Mouse (Mus musculus): Measurements from ENCODE around the gene Pfkl. TPM values are rescaled to one million over a fixed set of nuclear protein-coding genes. Genes with fewer than 3 reads are reported as not detected.

Gene Pfkl
- polyA plus RNA-seq, 1 experiment from 2014 or later: 242 TPM

DNA sequence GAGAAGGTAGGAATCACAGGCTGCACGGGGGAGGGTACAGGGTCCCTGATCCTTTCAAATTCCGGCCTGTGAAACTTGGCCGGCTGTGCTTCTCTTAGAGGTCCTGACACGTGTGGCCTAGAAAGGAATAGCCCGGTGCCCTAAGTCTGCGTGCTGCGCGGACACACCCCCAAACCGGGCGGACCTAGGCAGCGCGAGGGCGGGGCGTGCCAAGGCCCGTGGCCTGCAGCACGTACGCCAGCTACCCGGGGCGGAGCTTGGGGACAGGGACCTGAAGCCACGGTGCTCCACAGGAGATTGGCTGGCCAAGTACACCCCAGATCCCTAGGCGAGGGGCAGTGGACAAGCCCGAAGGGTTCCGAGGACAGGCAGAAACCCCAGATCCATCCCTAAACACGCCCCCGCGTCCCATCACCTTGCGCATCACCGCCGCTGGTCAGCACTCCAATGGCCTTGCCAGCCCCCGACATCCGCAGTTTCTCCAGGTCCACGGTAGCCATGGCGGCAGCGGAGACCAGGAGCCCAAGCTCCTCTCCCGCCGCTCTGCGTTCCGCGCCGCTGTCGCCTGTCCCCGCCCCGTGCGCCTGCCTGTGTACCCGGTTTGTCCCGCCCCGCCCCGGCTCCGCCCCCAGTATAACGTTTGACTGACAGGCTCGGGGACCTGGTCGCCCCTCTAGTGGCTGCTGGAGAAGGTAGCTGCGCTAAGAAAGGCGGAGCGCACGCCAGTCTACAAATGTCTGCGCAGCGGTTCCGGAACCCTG lies 519 bp downstream of the Pfkl start:
- H3K4me1 ChIP-seq: peaks cover 47% of the 10 kb centered on the region
- WGBS: under 1% methylated on average over 59 of the region's 59 CpGs
- H3K27me3 ChIP-seq (ENCODE audit: low read depth, poor library complexity, severe bottlenecking): peaks cover 8% of the 10 kb centered on the region; the same call in 1 of the 2 replicates

DNA sequence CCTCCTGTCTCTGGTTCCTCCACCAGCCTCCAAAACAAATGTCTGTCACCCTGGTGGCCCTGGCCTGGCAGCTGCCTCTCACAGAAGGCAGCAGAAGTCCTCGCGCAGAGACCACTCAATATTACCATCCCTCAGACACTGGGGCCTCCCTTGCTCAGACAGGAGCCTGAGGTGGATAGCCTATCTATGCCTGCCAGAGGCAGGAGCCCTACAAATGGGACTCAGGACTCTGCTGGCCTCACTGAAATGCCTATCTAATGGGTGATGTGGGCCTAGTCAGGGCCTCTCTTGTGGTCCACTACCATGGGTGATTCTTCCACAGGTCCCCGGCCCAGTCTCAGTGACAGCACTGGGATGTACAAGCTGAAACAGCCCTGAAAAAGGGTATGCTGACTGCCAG lies 1.7 kb downstream of the Pfkl start:
- peak overlapping the region; percentile 83 for H3K4me3 ChIP-seq
- H3K27me3 ChIP-seq (ENCODE audit: low read depth, poor library complexity, severe bottlenecking): peaks cover 8% of the 10 kb centered on the region; the same call in 1 of the 2 replicates
- no peak for DNase-seq (ENCODE audit: low spot score)
- H3K9me3 ChIP-seq (replicated peaks): no peaks in the 10 kb centered on the region
- H3K4me1 ChIP-seq: peaks cover 47% of the 10 kb centered on the region
- peak overlapping the region; percentile 98 for H3K27ac ChIP-seq (replicated peaks)
- H3K36me3 ChIP-seq: peaks cover 30% of the 10 kb centered on the region
- WGBS: 85% methylated on average over 3 of the region's 3 CpGs

More for the DNA sequence above, 519 bp downstream of the Pfkl start:
- H3K4me3 ChIP-seq: peak overlapping the region; percentile 83
- DNase-seq (ENCODE audit: low spot score): peak; percentile 97
- peak overlapping the region; percentile 98 for H3K27ac ChIP-seq (replicated peaks)
- no peaks in the 10 kb centered on the region; the same call in 1 of the 2 replicates for H3K9me3 ChIP-seq (replicated peaks)
- peaks cover 27% of the 10 kb centered on the region for H3K36me3 ChIP-seq

DNA sequence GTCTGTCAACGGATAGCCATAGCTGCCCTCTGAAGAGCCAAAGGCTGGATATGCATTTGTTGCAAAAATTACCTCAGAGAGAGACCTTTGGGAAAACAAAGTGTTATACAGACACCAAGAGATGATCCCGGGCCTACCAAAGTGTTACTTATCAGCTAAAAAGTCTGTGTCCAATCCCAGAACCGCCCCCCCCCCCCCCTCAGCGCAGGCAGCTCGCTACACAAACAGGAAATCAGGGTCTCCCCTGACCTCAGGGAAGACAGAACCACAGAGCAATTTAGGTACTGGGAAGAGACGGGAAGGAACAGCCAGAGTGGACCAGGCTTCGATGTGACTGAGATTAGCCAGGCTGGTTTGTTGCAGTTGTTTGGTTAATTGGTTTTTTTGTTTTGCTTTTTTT lies 2.7 kb downstream of the Pfkl start:
- H3K4me3 ChIP-seq: peak overlapping the region; percentile 22; the same call in 1 of the 2 replicates

DNA sequence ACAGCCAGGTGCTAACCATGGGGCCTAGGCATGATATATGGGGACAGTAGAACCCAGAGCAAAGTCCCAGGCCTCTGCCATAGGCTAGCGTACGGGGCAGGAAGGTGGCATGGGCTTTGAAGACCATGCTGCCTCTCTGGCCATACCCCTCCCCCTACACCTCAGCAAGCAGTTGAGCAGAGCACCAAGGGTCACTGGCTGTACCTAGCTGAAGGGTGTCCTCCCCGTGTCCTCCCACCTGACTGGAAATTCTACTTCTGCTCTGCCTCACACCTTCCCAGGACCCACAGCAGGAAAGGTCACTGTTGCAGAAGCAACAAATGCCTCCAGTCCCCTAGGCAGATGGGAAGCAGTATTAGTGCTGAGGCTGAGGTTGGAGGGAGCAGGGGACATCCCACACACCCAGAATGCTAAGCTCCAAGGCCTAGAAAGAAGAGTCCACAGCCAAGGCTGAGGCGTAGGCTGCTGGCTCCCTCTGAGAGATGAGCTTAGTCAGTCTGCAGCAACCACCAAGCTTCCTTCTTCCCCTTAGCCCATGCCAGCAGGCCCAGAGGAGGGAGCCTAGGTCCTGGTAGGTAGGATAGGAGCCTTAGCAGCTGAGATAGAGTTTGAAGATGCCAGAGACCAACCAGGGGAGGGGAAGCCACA lies 4.0 kb downstream of the Pfkl start:
- no peak overlapping the region for H3K4me3 ChIP-seq
- H3K36me3 ChIP-seq: peaks cover 52% of the 10 kb centered on the region
- peaks cover 6% of the 10 kb centered on the region; the same call in 1 of the 2 replicates for H3K27me3 ChIP-seq (ENCODE audit: low read depth, poor library complexity, severe bottlenecking)
- H3K9me3 ChIP-seq (replicated peaks): no peaks in the 10 kb centered on the region
- WGBS: 88% methylated on average over 4 of the region's 4 CpGs
- no peak for DNase-seq (ENCODE audit: low spot score)
- peak overlapping the region; percentile 59 for H3K27ac ChIP-seq (replicated peaks)
- H3K4me1 ChIP-seq: peaks cover 47% of the 10 kb centered on the region

More for the DNA sequence above, 2.7 kb downstream of the Pfkl start:
- Histone ChIP-seq H3K9me3 (replicated peaks) (no peaks in the 10 kb centered on the region), H3K27me3 (ENCODE audit: low read depth, poor library complexity, severe bottlenecking) (peaks cover 8% of the 10 kb centered on the region; the same call in 1 of the 2 replicates), H3K36me3 (peaks cover 39% of the 10 kb centered on the region), H3K4me1 (peaks cover 47% of the 10 kb centered on the region), H3K27ac (replicated peaks) (peak overlapping the region; percentile 59; the same call in 1 of the 2 replicates)
- 58% methylated on average over 7 of the region's 7 CpGs for WGBS
- DNase-seq (ENCODE audit: low spot score): no peak

DNA sequence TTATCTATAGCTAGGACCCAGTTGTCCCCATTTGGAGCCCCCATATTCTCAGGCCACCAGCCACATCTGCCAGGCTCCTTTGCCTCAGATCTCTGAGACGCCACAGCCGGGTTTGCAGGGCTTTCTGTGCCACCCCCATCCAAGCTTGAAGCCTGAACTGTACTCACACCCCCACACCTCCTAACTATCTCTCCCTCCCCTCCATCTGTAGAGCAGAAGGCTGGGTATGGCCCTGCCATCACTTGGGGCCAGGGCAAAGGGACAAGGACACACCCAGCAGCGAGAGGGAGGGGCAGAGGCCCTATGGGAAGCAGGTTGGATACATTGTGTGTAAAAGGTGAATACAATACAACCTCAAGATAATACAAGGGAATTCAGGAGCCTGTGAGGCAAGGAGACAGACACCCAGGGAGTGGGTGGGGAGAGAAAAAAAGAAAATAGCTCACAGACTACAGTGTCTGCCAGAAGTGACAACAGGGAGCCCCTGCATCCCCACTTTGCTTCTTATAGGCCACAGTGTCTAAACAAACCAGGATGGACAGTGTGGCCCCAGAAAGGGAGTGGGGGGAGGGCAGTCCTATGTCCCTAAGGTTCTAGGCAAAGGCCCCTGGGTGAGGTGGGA lies 5.3 kb downstream of the Pfkl start:
- H3K4me1 ChIP-seq: peaks cover 40% of the 10 kb centered on the region
- peaks cover 65% of the 10 kb centered on the region for H3K36me3 ChIP-seq
- no peak overlapping the region for H3K4me3 ChIP-seq
- H3K9me3 ChIP-seq (replicated peaks): no peaks in the 10 kb centered on the region
- 90% methylated on average over 3 of the region's 3 CpGs for WGBS
- peak overlapping the region; percentile 33; the same call in 1 of the 2 replicates for H3K27ac ChIP-seq (replicated peaks)
- no peaks in the 10 kb centered on the region for H3K27me3 ChIP-seq (ENCODE audit: low read depth, poor library complexity, severe bottlenecking)
- DNase-seq (ENCODE audit: low spot score): no peak

DNA sequence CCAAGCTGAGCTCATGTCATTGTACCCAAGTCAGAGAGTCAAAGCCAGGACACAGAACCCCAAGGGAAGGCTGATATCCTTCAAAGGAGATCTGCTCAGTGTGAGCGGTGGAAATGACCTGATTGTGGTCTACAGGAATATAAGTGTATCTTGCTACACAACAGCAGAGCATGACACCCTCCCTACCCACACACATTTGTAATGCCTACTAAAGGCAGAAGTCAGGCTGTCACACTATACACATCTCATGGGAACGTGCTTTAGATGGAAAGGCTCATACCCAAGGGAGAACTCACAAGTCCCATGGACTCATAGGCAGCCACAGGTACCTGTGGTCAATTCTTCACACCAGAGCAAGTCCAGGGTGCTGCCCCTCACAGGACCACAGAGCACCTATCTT lies 7.6 kb downstream of the Pfkl start:
- H3K4me3 ChIP-seq: no peak overlapping the region
- WGBS: 95% methylated on average over 2 of the region's 2 CpGs
- peaks cover 86% of the 10 kb centered on the region for H3K36me3 ChIP-seq
- H3K27ac ChIP-seq (replicated peaks): no peak overlapping the region
- DNase-seq (ENCODE audit: low spot score): no peak
- peaks cover 22% of the 10 kb centered on the region for H3K4me1 ChIP-seq
- H3K27me3 ChIP-seq (ENCODE audit: low read depth, poor library complexity, severe bottlenecking): no peaks in the 10 kb centered on the region
- no peaks in the 10 kb centered on the region for H3K9me3 ChIP-seq (replicated peaks)

DNA sequence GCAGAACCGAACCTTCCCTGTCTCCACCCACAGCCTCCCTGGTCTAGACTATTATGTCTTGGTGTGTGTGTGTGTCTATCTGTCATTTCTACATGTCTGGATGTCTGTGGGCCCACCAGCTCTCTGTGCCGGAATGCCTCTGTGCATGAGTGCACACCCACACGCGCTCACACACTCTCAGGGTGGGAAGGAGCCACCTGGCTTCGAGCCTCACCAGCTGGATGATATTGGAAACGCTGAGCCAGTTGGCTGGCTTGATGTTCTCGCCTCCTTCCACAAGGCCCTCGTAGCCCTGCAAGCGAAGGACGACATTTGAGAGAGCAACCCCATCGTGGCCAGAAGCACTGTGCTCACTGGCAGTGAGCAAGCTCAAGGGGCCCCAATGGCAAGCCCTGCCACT lies 8.1 kb downstream of the Pfkl start:
- no peak for DNase-seq (ENCODE audit: low spot score)
- Histone ChIP-seq H3K27me3 (ENCODE audit: low read depth, poor library complexity, severe bottlenecking) (no peaks in the 10 kb centered on the region), H3K27ac (replicated peaks) (no peak overlapping the region), H3K4me3 (no peak overlapping the region), H3K9me3 (replicated peaks) (no peaks in the 10 kb centered on the region), H3K36me3 (peaks cover 89% of the 10 kb centered on the region), H3K4me1 (peaks cover 17% of the 10 kb centered on the region)
- WGBS: 93% methylated on average over 11 of the region's 11 CpGs

DNA sequence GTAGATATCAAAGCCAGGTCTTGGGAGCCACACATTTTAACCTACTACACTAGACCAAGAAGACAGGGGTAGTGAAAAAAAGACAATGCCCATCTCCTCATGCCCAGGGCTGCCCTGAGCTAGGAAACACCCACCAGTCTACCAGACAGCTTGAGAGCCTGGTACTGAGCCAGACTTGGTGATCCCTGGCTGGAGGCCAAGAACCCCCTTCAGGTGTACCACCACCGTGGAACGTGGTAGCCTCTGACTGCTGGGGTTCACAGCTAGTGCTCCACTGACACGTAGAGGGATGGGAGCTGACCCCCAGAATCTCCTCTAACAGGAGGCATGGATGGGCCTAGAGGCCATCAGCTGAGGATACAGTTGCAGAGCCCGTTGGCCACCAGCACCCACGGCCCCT lies 9.7 kb downstream of the Pfkl start:
- Histone ChIP-seq H3K36me3 (peaks cover 91% of the 10 kb centered on the region), H3K4me1 (0 out of 2 replicates have a peak, but pooled peaks cover 1% of the 10 kb centered on the region), H3K27ac (replicated peaks) (no peak overlapping the region), H3K9me3 (replicated peaks) (no peaks in the 10 kb centered on the region), H3K27me3 (ENCODE audit: low read depth, poor library complexity, severe bottlenecking) (no peaks in the 10 kb centered on the region), H3K4me3 (no peak overlapping the region)
- 95% methylated on average over 5 of the region's 5 CpGs for WGBS
- no peak for DNase-seq (ENCODE audit: low spot score)

DNA sequence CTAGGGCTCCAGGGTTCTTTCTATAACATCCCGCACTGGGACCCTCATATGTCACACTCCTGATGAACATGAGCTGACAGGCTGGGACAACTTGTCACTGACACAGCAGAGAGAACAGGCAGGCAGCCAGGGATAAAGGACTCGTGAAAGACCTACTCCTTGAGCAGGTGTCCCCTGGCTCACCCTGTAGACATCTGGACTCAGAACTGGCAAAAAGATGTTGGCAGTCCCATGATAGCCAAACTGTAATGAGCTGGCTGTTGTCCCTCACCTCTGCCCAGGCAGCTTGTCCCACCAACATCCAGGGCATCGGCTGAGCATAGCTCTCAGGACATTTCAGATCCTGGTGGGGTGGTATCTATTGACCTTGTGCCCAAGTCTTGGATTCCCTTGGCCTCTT lies 14.2 kb downstream of the Pfkl start:
- WGBS: 92% methylated on average over 3 of the region's 3 CpGs
- H3K4me3 ChIP-seq: no peak overlapping the region
- no peaks in the 10 kb centered on the region for H3K27me3 ChIP-seq (ENCODE audit: low read depth, poor library complexity, severe bottlenecking)
- H3K4me1 ChIP-seq: no peaks in the 10 kb centered on the region
- no peak overlapping the region for H3K27ac ChIP-seq (replicated peaks)
- peaks cover 98% of the 10 kb centered on the region for H3K36me3 ChIP-seq
- no peak for DNase-seq (ENCODE audit: low spot score)
- H3K9me3 ChIP-seq (replicated peaks): no peaks in the 10 kb centered on the region

DNA sequence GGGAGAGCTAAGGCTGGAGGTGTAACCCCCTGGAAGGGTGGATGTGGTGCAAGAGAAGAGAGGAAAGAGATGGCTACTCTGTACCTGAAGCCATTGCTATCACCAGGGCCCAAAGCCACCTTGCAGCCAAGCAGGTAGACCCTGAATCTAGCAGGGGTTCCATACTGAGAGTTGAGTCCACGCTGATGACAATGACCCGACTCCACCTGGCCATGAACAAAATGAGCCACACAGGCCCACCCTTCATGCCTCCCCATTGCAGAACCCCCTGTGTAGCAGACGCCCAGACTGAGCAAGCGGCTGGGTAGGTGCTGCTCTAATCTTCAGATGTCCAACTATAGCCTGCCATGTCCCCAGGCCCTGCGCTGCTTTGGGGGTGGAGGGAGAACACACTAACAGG lies 24.1 kb downstream of the Pfkl start:
- H3K27ac ChIP-seq (replicated peaks): no peak overlapping the region
- H3K27me3 ChIP-seq (ENCODE audit: low read depth, poor library complexity, severe bottlenecking): no peaks in the 10 kb centered on the region
- no peak for DNase-seq (ENCODE audit: low spot score)
- H3K4me3 ChIP-seq: no peak overlapping the region
- 83% methylated on average over 5 of the region's 5 CpGs for WGBS
- no peaks in the 10 kb centered on the region for H3K4me1 ChIP-seq
- no peaks in the 10 kb centered on the region for H3K9me3 ChIP-seq (replicated peaks)
- H3K36me3 ChIP-seq: peaks cover 76% of the 10 kb centered on the region

DNA sequence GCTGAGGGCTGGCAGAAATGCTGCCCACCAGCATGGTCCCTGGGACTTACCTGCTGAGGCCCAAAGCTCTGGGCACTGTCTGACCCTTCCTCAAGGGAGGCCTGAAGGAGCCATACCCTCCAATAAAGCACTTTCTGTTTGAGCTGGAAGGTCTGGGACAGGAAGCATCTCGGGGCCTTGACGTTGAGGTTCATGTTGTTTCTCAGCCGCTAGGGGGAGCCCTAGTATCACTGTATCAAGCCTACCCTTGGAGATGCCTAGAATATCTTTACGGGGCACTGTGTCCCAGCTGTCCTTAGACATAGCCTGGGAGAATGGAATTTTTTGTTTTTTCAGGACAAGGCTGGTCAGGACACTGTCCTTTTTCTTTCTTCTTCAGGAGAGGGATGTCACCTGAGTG lies 25.2 kb downstream of the Pfkl start:
- no peak overlapping the region for H3K27ac ChIP-seq (replicated peaks)
- WGBS: 8% methylated on average over 4 of the region's 4 CpGs

DNA sequence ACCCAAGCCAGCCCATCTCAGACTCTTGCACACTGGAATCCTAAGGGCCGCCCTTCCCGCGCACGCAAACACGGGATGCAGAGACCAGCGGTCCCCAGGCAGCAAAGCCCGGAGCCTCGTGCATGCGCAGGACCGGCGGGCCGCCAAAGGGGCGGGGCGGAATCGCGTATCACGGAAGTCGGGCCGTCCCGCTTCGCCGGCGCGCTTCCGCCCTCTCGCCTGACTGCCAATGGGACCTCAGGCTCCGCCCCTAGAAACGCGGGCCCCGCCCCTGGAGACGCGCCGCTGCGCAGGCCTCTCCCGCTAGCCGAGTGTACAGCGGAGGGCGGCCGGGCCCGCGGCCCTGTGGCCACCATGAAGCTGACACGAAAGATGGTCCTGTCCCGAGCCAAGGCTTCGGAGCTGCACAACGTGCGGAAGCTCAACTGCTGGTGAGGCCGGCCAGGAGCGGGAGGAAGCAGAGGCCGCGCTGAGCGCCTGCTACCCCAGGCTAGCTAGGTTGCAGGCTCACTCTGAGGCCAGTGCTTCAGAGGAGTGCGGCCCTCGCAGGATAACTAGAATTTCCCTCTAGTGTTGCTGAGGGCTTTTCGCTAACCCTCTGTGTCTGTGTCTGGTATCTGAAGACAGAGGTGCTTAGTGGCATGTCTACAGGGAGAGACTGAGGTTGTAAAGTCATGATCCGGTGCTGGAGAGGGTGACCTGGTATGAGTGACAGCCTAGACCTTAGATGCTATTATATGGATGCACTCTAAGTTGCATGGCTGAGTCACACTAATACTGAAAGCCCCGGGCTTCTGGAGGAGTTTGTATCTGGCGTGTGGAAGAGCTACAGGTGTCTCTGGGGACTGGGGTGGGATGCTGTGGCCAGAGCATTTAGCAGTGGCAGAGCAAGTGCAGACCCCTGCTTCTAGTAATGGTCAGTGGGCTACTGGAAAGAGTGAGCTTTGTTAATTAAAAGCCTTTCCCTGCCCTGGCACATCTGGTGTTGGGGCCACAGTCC lies 31.2 kb downstream of the Pfkl start, which contains the start of gene 1810043G02Rik:
TSS of gene 1810043G02Rik (plus strand) at position 174 of the 1,000 bp plus-strand sequence.
- peaks cover 26% of the 10 kb centered on the region for H3K36me3 ChIP-seq
- no peaks in the 10 kb centered on the region for H3K27me3 ChIP-seq (ENCODE audit: low read depth, poor library complexity, severe bottlenecking)
- 2% methylated on average over 57 of the region's 57 CpGs for WGBS
- H3K27ac ChIP-seq (replicated peaks): peak within 1 kb of the TSS; percentile 90
- peaks cover 19% of the 10 kb centered on the region for H3K4me1 ChIP-seq
- no peaks in the 10 kb centered on the region for H3K9me3 ChIP-seq (replicated peaks)
- DNase-seq (ENCODE audit: low spot score): peak; percentile 99
- H3K4me3 ChIP-seq: peak within 1 kb of the TSS; percentile 78

More for the DNA sequence above, 25.2 kb downstream of the Pfkl start:
- no peak overlapping the region for H3K4me3 ChIP-seq
- peaks cover 70% of the 10 kb centered on the region for H3K36me3 ChIP-seq
- peaks cover 2% of the 10 kb centered on the region for H3K4me1 ChIP-seq
- H3K27me3 ChIP-seq (ENCODE audit: low read depth, poor library complexity, severe bottlenecking): no peaks in the 10 kb centered on the region
- H3K9me3 ChIP-seq (replicated peaks): no peaks in the 10 kb centered on the region
- peak; percentile 73 for DNase-seq (ENCODE audit: low spot score)

Measured in midbrain, embryonic 10.5 days (tissue).